Mouse (Mus musculus): Measurements from ENCODE around the gene Ddn. TPM values are rescaled to one million over a fixed set of nuclear protein-coding genes. Genes with fewer than 3 reads are reported as not detected.

Ddn gene
- not detected for total RNA-seq (2023)

DNA sequence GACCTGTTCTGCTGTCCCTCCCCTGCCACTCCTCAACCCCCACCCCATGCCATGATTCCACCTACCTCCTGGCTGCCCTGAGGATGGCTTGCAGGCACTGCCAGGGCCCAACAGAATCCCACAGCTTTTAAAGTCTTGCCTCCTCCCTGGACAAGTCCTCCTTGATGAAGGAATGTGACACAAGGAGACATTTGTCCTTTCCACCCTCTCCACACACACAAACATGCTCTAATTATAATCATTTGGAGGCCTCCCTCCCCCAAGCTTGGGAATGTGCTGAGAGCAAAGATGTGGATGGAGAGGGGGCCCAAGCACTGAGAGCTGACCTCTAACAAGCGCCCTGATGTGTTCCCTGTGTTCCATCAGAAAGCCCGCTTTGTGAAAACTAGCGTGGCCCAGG, at the start of gene Ddn:
Gene Ddn (minus strand): TSS at position 101 of the 400 bp plus-strand sequence.

DNA sequence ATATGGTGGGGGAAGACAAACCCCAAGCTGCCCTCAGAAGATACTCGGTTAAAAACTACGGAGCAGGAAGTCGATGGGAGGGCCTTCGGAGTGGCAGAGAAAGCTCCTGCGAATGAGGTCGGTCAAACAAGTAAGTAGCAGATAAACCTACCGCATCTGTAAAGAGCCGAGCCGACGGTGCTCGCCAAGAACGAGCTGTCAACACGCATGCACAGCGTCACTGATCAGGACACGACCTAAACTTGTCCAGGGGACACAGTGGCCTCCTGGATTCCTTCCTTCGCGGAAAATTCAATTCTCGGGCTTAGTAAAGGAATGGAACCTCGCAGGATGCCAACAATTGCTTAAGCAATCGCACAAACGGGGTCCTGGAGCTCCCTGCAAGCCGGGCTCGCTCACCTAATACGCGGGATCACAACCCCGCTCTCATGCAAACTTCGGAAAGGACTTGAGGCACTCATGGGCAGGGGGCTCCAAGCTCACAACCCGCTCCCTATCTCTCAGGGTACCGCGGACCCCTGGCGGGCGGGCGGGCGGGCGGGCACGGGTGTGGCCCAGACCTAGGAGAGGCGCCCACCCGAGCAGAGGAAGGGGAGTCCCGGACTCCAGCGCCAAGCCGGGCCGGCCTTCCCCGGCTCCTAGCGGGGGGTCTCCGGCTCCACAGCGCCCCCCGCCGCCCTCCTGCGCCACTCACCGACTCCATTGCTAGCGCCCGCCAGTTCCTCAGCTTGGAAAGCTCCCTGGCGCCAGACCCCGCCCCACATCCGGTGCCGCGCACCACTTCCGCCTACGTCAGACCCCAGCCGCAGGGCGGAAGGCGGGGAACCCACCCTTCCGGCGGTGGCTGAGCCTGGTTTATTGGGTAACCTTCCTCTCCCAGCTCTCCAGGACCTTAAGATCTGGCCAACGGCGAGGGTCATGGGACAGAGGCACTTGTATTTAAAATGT, 21.7 kb upstream of the Ddn start, which contains the start of gene Prkag1:
Gene Prkag1 (minus strand): TSS at position 786 of the 948 bp plus-strand sequence.

DNA sequence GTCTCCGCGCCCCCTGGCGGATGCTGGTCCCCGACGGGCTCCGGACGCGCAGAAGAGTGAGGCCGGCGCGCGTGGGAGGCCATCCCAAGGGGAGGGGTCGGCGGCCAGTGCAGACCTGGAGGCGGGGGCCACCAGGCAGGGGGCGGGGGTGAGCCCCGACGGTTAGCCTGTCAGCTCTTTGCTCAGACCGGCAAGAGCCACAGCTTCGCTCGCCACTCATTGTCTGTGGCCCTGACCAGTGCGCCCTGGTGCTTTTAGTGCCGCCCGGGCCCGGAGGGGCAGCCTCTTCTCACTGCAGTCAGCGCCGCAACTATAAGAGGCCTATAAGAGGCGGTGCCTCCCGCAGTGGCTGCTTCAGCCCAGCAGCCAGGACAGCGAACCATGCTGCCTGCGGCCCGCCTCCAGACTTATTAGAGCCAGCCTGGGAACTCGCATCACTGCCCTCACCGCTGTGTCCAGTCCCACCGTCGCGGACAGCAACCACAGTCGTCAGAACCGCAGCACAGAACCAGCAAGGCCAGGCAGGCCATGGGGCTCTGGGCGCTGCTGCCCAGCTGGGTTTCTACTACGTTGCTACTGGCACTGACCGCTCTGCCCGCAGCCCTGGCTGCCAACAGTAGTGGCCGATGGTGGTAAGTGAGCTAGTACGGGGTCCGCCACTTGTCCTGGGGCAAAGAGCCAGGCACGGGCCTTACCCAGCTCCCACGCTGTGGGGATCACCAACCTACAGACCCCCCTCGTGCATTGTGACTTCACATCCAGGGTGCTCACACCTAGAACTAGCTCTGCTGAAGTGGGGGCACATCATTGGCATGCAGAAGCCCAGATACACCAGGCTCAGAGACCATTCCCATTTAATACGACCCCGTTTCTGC, 19.4 kb downstream of the Ddn start, which contains the start of gene Wnt1:
Gene Wnt1 (plus strand): TSS at position 197 of the 875 bp plus-strand sequence.

DNA sequence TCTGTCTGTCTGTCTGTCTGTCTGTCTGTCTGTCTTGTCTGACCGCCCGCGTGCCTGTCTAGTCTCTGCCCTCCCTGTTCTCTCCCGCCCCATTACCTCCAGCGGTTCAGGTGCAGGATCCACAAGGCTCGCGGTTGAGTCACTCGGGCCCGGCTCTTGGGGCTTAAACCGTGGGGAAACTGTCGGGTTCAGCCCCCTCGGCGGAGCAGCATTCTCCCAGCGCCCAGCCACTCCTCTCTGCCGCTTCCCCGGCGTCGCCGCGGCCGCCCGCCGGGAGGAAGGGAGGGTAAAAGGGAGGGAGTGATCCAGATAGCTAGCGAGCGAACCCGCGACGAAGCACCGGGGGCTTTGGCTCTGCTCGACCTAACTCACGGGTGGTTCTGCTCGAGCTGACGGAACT, 31.5 kb downstream of the Ddn start, which contains the start of gene Wnt10b:
Gene Wnt10b (minus strand): TSS at position 389 of the 400 bp plus-strand sequence.

DNA sequence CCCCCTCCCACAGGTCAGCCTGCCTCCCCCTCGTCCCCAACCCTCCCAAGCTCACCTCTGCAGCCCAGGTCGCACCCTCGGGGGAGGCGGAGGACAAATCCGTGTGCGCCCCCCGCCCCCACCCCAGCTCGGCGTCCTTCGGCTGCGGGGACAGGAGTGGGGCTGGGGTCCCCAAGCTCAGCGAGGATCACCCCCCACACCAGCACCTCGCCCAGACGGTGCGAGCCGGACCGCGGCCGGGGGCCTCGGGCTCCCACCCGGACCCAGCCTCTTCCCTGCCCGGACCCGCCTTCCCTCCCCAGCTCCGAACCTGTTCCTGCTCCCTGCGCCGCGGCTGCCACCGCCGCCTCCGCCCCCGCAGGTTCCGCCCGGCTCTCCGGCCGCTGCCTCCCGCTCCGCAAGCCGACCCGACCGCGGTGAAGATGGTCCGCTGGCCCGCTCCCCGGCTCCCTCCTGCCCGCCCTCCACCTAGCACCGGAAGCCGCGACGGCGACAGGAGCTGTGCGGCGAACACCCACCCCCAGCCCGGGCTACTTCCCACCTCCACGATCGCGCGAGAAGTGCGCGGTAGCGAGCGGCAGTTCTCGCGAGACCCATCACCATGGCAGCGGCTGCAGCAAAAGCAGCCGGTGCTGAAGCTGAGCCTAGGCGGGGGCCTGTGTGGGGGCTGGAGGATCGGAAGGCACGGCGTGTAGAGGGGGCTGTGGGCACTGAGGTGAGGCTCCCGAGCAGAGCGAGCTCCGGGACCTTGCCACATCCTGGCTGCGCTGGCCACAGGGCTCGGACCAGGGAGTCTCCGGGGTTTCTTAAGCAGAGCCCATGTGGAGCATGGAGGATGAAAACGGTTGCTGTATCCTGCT, 46.4 kb downstream of the Ddn start, which contains the start of gene Arf3:
Gene Arf3 (minus strand): TSS at position 545 of the 860 bp plus-strand sequence.

Other genes starting within 250 kb of the Ddn start
- 10 to 100 TPM; 81.2 to 85.4 TPM for gene Ccnt1, start 238.6 kb downstream of the Ddn start, total RNA-seq (2023)
- not detected for gene 4930415O20Rik, start 238.5 kb downstream of the Ddn start, total RNA-seq (2023)
- gene Adcy6, start 199.4 kb downstream of the Ddn start, total RNA-seq (2023), result 1 to 10 TPM; 3.5 to 4.2 TPM
- gene Cacnb3, start 178.7 kb downstream of the Ddn start, total RNA-seq (2023), result 1 to 10 TPM; 4.1 to 4.7 TPM
- 100 to 1,000 TPM in 1 of 2 experiments, 10 to 100 TPM in 1; 97.7 to 139 TPM for gene Ddx23, start 146.6 kb downstream of the Ddn start, total RNA-seq (2023)
- 1 to 10 TPM; 3.8 to 5.4 TPM for gene Rnd1, start 132.0 kb downstream of the Ddn start, total RNA-seq (2023)
- gene Ccdc65, start 101.3 kb downstream of the Ddn start, total RNA-seq (2023), result not detected
- gene Fkbp11, start 81.3 kb downstream of the Ddn start, total RNA-seq (2023), result 1 to 10 TPM in 1 of 2 experiments, under 1 TPM in 1; 0.94 to 1.3 TPM
- gene Arf3, start 46.3 kb downstream of the Ddn start, total RNA-seq (2023), result 10 to 100 TPM; 85.4 to 92.2 TPM
- gene Wnt10b, start 31.3 kb downstream of the Ddn start, total RNA-seq (2023), result not detected
- not detected for gene Wnt1, start 19.6 kb downstream of the Ddn start, total RNA-seq (2023)
- 10 to 100 TPM; 54.0 to 54.3 TPM for gene Prkag1, start 22.0 kb upstream of the Ddn start, total RNA-seq (2023)
- 100 to 1,000 TPM; 118 to 120 TPM for gene Kmt2d, start 61.7 kb upstream of the Ddn start, total RNA-seq (2023)
- 10 to 100 TPM in 1 of 2 experiments, 1 to 10 TPM in 1; 4.6 to 10.5 TPM for gene Rhebl1, start 85.0 kb upstream of the Ddn start, total RNA-seq (2023)
- gene Dhh, start 89.0 kb upstream of the Ddn start, total RNA-seq (2023), result not detected
- 100 to 1,000 TPM; 112 to 113 TPM for gene Lmbr1l, start 108.7 kb upstream of the Ddn start, total RNA-seq (2023)
- gene Tuba1b, start 125.1 kb upstream of the Ddn start, total RNA-seq (2023), result 100 to 1,000 TPM; 138 to 142 TPM
- not detected for gene Gm49450, start 144.1 kb upstream of the Ddn start, total RNA-seq (2023)
- 100 to 1,000 TPM; 119 to 136 TPM for gene Tuba1a, start 144.2 kb upstream of the Ddn start, total RNA-seq (2023)
- 100 to 1,000 TPM; 144 to 185 TPM for gene Tuba1c, start 220.4 kb upstream of the Ddn start, total RNA-seq (2023)
- not detected for gene Prph, start 245.7 kb upstream of the Ddn start, total RNA-seq (2023)